Mouse (Mus musculus) naive thymus-derived CD4-positive, alpha-beta T cell, adult 5 months (primary cell): ENCODE measurements around the gene Ltb. TPM values are rescaled to one million over a fixed set of nuclear protein-coding genes. Genes with fewer than 3 reads are reported as not detected.

ENCODE experiments used
- polyA plus RNA-seq: library from polyadenylated mRNA; unstranded; fragments of 100-300 nt; shearing (Covaris generic); gene quantifications from one replicate; pipeline ENCODE4 v1.2.1, GENCODE M21; 2017

The Ltb gene
- polyA plus RNA-seq: 754 TPM

GRCm38 (mm10) chr17:35193881-35194843, at the start of gene Ltb:
Gene Ltb, plus strand, starts transcription at chr17:35194439.

GRCm38 (mm10) chr17:35164568-35165450, 29.4 kb upstream of the Ltb start, which contains the start of gene Prrc2a:
Gene Prrc2a, minus strand, starts transcription at chr17:35164897.

GRCm38 (mm10) chr17:35175968-35176367, 18.3 kb upstream of the Ltb start, which contains the start of gene Aif1:
Gene Aif1, minus strand, starts transcription at chr17:35176068.

GRCm38 (mm10) chr17:35187959-35188610, 6.2 kb upstream of the Ltb start, which contains the start of gene Lst1:
Gene Lst1, minus strand, starts transcription at chr17:35188439.

GRCm38 (mm10) chr17:35201787-35202186, 7.5 kb downstream of the Ltb start, which contains the start of gene Tnf:
Gene Tnf, minus strand, starts transcription at chr17:35202007.

GRCm38 (mm10) chr17:35204494-35205379, 10.5 kb downstream of the Ltb start, which contains the start of gene Lta:
Gene Lta, minus strand, starts transcription at chr17:35205351.

GRCm38 (mm10) chr17:35220156-35220952, 26.1 kb downstream of the Ltb start, which contains the start of gene Gm16181:
Gene Gm16181, plus strand, starts transcription at chr17:35220834.

GRCm38 (mm10) chr17:35233114-35233980, 39.1 kb downstream of the Ltb start, which contains the start of gene Atp6v1g2:
Gene Atp6v1g2, plus strand, starts transcription at chr17:35233660.

GRCm38 (mm10) chr17:35235614-35236389, 41.6 kb downstream of the Ltb start, which contains the start of gene Nfkbil1:
Gene Nfkbil1, minus strand, starts transcription at chr17:35235792.

GRCm38 (mm10) chr17:35241305-35242014, 47.2 kb downstream of the Ltb start, which contains the start of gene Ddx39b:
Gene Ddx39b, plus strand, starts transcription at chr17:35241746.

Other genes with a start within 250 kb of the Ltb start
- 785 TPM for gene Hspa1b, start 235.2 kb upstream of the Ltb start, polyA plus RNA-seq
- gene Gm20481, start 224.5 kb upstream of the Ltb start, polyA plus RNA-seq: 42.4 TPM
- 403 TPM for gene Hspa1a, start 222.3 kb upstream of the Ltb start, polyA plus RNA-seq
- 0.17 TPM for gene Hspa1l, start 221.7 kb upstream of the Ltb start, polyA plus RNA-seq
- 59.4 TPM for gene Lsm2, start 212.6 kb upstream of the Ltb start, polyA plus RNA-seq
- 151 TPM for gene Vars, start 193.5 kb upstream of the Ltb start, polyA plus RNA-seq
- not detected for gene Vwa7, start 177.9 kb upstream of the Ltb start, polyA plus RNA-seq
- not detected for gene Sapcd1, start 166.4 kb upstream of the Ltb start, polyA plus RNA-seq
- 4.4 TPM for gene Msh5, start 147.7 kb upstream of the Ltb start, polyA plus RNA-seq
- 228 TPM for gene Clic1, start 144.5 kb upstream of the Ltb start, polyA plus RNA-seq
- gene Ddah2, start 135.4 kb upstream of the Ltb start, polyA plus RNA-seq: 0.95 TPM
- gene Ly6g6c, start 129.1 kb upstream of the Ltb start, polyA plus RNA-seq: not detected
- not detected for gene Mpig6b, start 128.3 kb upstream of the Ltb start, polyA plus RNA-seq
- not detected for gene Ly6g6e, start 117.5 kb upstream of the Ltb start, polyA plus RNA-seq
- not detected for gene Ly6g6d, start 116.4 kb upstream of the Ltb start, polyA plus RNA-seq
- gene Ly6g6f, start 108.8 kb upstream of the Ltb start, polyA plus RNA-seq: not detected
- gene Abhd16a, start 105.2 kb upstream of the Ltb start, polyA plus RNA-seq: 90.2 TPM
- not detected for gene Ly6g5c, start 86.2 kb upstream of the Ltb start, polyA plus RNA-seq
- 1.2 TPM for gene Ly6g5b, start 79.0 kb upstream of the Ltb start, polyA plus RNA-seq
- 64.4 TPM for gene Gpank1, start 73.0 kb upstream of the Ltb start, polyA plus RNA-seq
- 190 TPM for gene Csnk2b, start 72.4 kb upstream of the Ltb start, polyA plus RNA-seq
- 0.75 TPM for gene D17H6S53E, start 68.1 kb upstream of the Ltb start, polyA plus RNA-seq
- not detected for gene Apom, start 62.4 kb upstream of the Ltb start, polyA plus RNA-seq
- gene Bag6, start 59.3 kb upstream of the Ltb start, polyA plus RNA-seq: 77.8 TPM
- gene Prrc2a, start 29.5 kb upstream of the Ltb start, polyA plus RNA-seq: 31.3 TPM
- not detected for gene Aif1, start 18.4 kb upstream of the Ltb start, polyA plus RNA-seq
- 1.8 TPM for gene Lst1, start 6.0 kb upstream of the Ltb start, polyA plus RNA-seq
- gene Tnf, start 7.6 kb downstream of the Ltb start, polyA plus RNA-seq: 4.2 TPM
- 24.6 TPM for gene Lta, start 10.9 kb downstream of the Ltb start, polyA plus RNA-seq
- not detected for gene Gm16181, start 26.4 kb downstream of the Ltb start, polyA plus RNA-seq
- gene Atp6v1g2, start 39.2 kb downstream of the Ltb start, polyA plus RNA-seq: 1.4 TPM
- 16.0 TPM for gene Nfkbil1, start 41.4 kb downstream of the Ltb start, polyA plus RNA-seq
- gene Ddx39b, start 47.3 kb downstream of the Ltb start, polyA plus RNA-seq: 192 TPM
- gene H2-D1, start 68.3 kb downstream of the Ltb start, polyA plus RNA-seq: 5,786 TPM
- gene H2-Q1, start 126.0 kb downstream of the Ltb start, polyA plus RNA-seq: not detected
- 7.0 TPM for gene H2-Q2, start 147.8 kb downstream of the Ltb start, polyA plus RNA-seq
- 50.9 TPM for gene H2-Q4, start 185.2 kb downstream of the Ltb start, polyA plus RNA-seq
- 505 TPM for gene H2-Q6, start 230.4 kb downstream of the Ltb start, polyA plus RNA-seq
- gene H2-Q7, start 244.7 kb downstream of the Ltb start, polyA plus RNA-seq: 1,681 TPM